Mouse (Mus musculus) erythroid progenitor cell, adult 5-6 weeks (primary cell): ENCODE measurements around the gene Mup12. TPM values are rescaled to one million over a fixed set of nuclear protein-coding genes. Genes with fewer than 3 reads are reported as not detected.
"Not testable (repeated sequence)": the region's sequence is repeated elsewhere in the genome, so short reads cannot be mapped to it uniquely, and the experiment has no call there.

ENCODE experiments used
- ATAC-seq: replicated peaks from 2 replicates; pipeline ENCODE4 v1.8.0; 2016; ENCODE audit warnings: moderate number of reproducible peaks, mild to moderate bottlenecking, moderate TSS enrichment, inconsistent platforms; ENCODE audit not compliant: poor library complexity, low FRiP score, severe bottlenecking
- total RNA-seq, 2 experiments: library from RNA; stranded (forward) in 1 of 2; stranded (reverse) in 1 of 2; fragments of 150-400 nt in 1 of 2; fragments of 186-747, 209-891 nt in 1 of 2; gene quantifications; 2 replicates each; pipeline versions ENCODE4 v1.2.3 to v1.2.4; 2015 to 2017; ENCODE audit warnings: low replicate concordance in 2 of 2

Gene Mup12
- not detected in 2 replicates for total RNA-seq (2015; ENCODE audit: low replicate concordance)
- not detected in 2 replicates for total RNA-seq (2017; ENCODE audit: low replicate concordance)

DNA sequence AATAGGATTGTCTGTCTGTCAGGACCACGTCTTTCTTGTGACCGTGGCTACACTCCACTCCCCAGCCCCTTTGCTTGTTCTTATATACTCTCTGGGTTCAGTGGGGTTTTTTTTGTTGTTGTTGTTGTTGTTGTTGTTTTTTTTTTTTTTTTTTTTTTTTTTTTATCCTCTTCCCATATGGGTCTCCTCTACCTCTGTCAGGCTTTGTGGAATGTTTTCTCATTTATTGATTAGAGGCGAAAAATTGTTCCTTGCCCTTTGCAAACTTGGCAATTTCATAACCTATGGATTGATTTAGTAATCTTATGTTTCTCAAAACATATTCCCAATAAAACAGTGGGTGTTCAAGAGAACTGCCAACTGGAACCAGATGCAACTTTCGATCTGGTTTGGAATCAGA is at the start of gene Mup12:
TSS of gene Mup12 (minus strand) at position 101 of the 400 bp plus-strand sequence.
- ATAC-seq = not testable (repeated sequence)

Other genes with a start within 250 kb of the Mup12 start
- not detected in 2 replicates for gene Mup1, start 239.4 kb downstream of the Mup12 start, total RNA-seq (2015; ENCODE audit: low replicate concordance)
- gene Mup1, start 239.4 kb downstream of the Mup12 start, total RNA-seq (2017; ENCODE audit: low replicate concordance) = not detected in 2 replicates
- not detected in 2 replicates for gene Mup10, start 159.1 kb downstream of the Mup12 start, total RNA-seq (2015; ENCODE audit: low replicate concordance)
- gene Mup10, start 159.1 kb downstream of the Mup12 start, total RNA-seq (2017; ENCODE audit: low replicate concordance) = not detected in 2 replicates
- not detected in 2 replicates for gene Mup11, start 78.9 kb downstream of the Mup12 start, total RNA-seq (2015; ENCODE audit: low replicate concordance)
- gene Mup11, start 78.9 kb downstream of the Mup12 start, total RNA-seq (2017; ENCODE audit: low replicate concordance) = not detected in 2 replicates
- gene Mup22, start 80.1 kb upstream of the Mup12 start, total RNA-seq (2015; ENCODE audit: low replicate concordance) = not detected in 2 replicates
- not detected in 2 replicates for gene Mup22, start 80.1 kb upstream of the Mup12 start, total RNA-seq (2017; ENCODE audit: low replicate concordance)